Mouse (Mus musculus) forebrain, postnatal 0 days (tissue): Measurements from ENCODE around the gene Zbtb12. TPM values are rescaled to one million over a fixed set of nuclear protein-coding genes. Genes with fewer than 3 reads are reported as not detected.

Experiments used
- ATAC-seq: fragments of 200-750 bp; cut with Nextera tagmentation; 2 replicates; pipeline ENCODE4 v1.8.0; 2017; ENCODE audit warnings: mild to moderate bottlenecking, moderate library complexity
- DNase-seq: peaks from one replicate; pipeline ENCODE4 v3.0.0-alpha.2; 2015
- H3K27ac ChIP-seq: fragments of 300-500 bp; sonication (generic); 2 replicates; pipeline ENCODE4 v1.5.1; 2014; ENCODE audit warnings: low read depth, mild to moderate bottlenecking, antibody characterized with exemption, low read length, moderate library complexity, mixed read lengths
- H3K27me3 ChIP-seq: fragments of 300-500 bp; sonication (generic); 2 replicates; pipeline ENCODE4 v1.6.1; 2014; ENCODE audit warnings: mild to moderate bottlenecking, low read length, mixed read lengths; ENCODE audit not compliant: insufficient read depth
- H3K36me3 ChIP-seq: fragments of 300-500 bp; sonication (generic); 2 replicates; pipeline ENCODE4 v1.6.1; 2014; ENCODE audit warnings: mild to moderate bottlenecking, moderate library complexity; ENCODE audit not compliant: insufficient read depth
- H3K4me1 ChIP-seq: fragments of 300-500 bp; sonication (generic); 2 replicates; pipeline ENCODE4 v1.6.1; 2014; ENCODE audit warnings: antibody characterized with exemption; ENCODE audit not compliant: insufficient read depth
- H3K4me2 ChIP-seq: fragments of 300-500 bp; sonication (generic); 2 replicates; pipeline ENCODE4 v1.6.1; 2014; ENCODE audit warnings: low read depth, mild to moderate bottlenecking, moderate library complexity
- H3K4me3 ChIP-seq: fragments of 300-500 bp; sonication (generic); 2 replicates; pipeline ENCODE4 v1.5.1; 2014; ENCODE audit warnings: low read depth, low read length, mixed read lengths
- H3K9ac ChIP-seq: fragments of 300-500 bp; sonication (generic); 2 replicates; pipeline ENCODE4 v1.6.1; 2014; ENCODE audit warnings: mild to moderate bottlenecking
- H3K9me3 ChIP-seq: fragments of 300-500 bp; sonication (generic); 2 replicates; pipeline ENCODE4 v1.6.1; 2016; ENCODE audit warnings: low read length
- CTCF ChIP-seq: sonication (generic); IDR thresholded peaks from 2 replicates; pipeline ENCODE4 v1.5.1; 2016; ENCODE audit warnings: antibody characterized with exemption, control low read depth, low read depth
- WGBS: fragments of 180-500 bp; shearing (Covaris S2); extraction: QIAGEN DNeasy Blood & Tissue Kit; methylation state at CpG from one replicate; pipeline ENCODE4 v1.1.7; 2014; 5-methylcytosine and 5-hydroxymethylcytosine counted together
- polyA plus RNA-seq: library from polyadenylated mRNA; unstranded; fragments of >200 nt; fragmentation: Nextera tagmentation; extraction: Ambion mirVana; gene quantifications from 2 replicates; pipeline ENCODE4 v1.2.1, GENCODE M21; 2015
- total RNA-seq: library from RNA; depleted of rRNA; stranded (reverse); fragments of >200 nt; gene quantifications from 2 replicates; pipeline ENCODE4 v1.2.3, GENCODE M21; 2014

Zbtb12 gene
- total and polyA plus RNA-seq, 2 experiments from 2014 or later, result 7.7 to 32.6 TPM

DNA sequence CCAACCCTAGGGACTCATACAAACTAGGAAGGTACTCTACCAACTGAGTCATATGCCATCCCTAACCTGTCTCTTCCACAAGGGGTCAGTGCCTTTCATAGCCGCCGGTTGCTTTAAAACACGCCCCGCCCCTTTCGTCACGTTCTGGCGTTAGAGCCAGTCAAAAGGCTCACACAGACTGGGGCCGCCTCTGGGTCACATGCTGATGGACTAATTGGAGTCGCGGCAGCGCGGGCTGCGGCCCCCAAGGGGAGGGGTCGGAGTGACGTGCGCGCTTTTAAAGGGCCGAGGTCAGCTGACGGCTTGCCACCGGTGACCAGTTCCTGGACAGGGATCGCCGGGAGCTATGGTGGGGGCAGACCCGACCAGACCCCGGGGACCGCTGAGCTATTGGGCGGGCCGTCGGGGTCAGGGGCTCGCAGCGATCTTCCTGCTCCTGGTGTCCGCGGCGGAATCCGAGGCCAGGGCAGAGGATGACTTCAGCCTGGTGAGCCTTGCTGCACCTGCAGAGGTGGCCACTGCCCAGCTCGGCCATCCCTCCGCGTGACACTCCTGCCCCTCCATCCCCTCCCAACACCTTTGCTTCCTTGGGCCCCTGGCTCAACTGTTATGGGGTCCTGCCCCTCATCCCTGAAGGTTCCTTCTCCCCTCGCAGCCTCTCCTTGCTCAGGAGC is 51.9 kb downstream of the Zbtb12 start, which contains the start of gene Neu1:
TSS of gene Neu1 (plus strand) at position 193 of the 674 bp plus-strand sequence.
- Histone ChIP-seq H3K9me3 (no peaks in the 10 kb centered on the region), H3K4me1 (peaks cover 7% of the 10 kb centered on the region), H3K27me3 (no peaks in the 10 kb centered on the region), H3K4me3 (peak within 1 kb of the TSS; percentile 87), H3K27ac (peak within 1 kb of the TSS; percentile 67), H3K9ac (peak within 1 kb of the TSS; percentile 88), H3K36me3 (peaks cover 20% of the 10 kb centered on the region), H3K4me2 (peak within 1 kb of the TSS; percentile 99)
- 1% methylated on average over 38 of the region's 38 CpGs for WGBS
- TF ChIP-seq CTCF, result peak; percentile 83
- ATAC-seq, result peak; percentile 99
- DNase-seq, result peak; percentile 98

DNA sequence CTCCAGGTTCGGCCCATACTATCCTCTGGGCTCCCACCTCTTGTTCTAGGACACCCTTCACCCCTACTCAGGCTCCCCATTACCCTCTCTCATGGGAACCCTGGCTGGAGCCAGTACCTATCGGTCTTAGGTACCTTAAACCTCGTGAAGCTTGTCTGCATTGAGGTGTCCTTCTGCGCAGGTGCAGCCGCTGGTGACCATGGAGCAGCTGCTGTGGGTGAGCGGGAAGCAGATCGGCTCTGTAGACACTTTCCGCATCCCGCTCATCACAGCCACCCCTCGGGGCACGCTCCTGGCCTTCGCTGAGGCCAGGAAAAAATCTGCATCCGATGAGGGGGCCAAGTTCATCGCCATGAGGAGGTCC is 52.4 kb downstream of the Zbtb12 start:
- 11% methylated on average over 14 of the region's 14 CpGs for WGBS
- H3K4me3 ChIP-seq, result peak overlapping the region; percentile 87
- no peaks in the 10 kb centered on the region for H3K9me3 ChIP-seq
- H3K9ac ChIP-seq, result peak overlapping the region; percentile 88
- DNase-seq (peak; percentile 38), ATAC-seq (peak; percentile 5)
- H3K27me3 ChIP-seq, result no peaks in the 10 kb centered on the region
- peaks cover 20% of the 10 kb centered on the region for H3K36me3 ChIP-seq
- no peak for TF ChIP-seq CTCF
- peak overlapping the region; percentile 99 for H3K4me2 ChIP-seq
- H3K27ac ChIP-seq, result peak overlapping the region; percentile 67
- H3K4me1 ChIP-seq, result peaks cover 7% of the 10 kb centered on the region

DNA sequence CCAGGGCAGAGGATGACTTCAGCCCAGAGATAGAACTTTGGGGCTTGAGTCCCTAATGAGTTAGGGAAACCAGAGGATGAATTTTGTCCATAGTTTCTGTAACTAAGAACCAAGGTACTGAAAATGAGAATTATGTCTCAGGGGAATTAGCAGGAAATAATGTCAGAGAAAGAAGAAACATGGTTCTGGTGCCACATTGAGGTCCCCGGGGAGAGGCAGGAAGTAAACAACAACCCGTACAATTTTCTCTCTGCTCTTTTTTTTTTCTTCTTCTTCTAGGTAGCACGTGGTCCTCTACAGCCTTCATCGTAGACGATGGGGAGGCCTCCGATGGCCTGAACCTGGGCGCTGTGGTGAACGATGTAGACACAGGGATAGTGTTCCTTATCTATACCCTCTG is 53.0 kb downstream of the Zbtb12 start:
- DNase-seq, result no peak
- Histone ChIP-seq H3K36me3 (peaks cover 20% of the 10 kb centered on the region), H3K9ac (peak overlapping the region; percentile 88), H3K27ac (no peak overlapping the region), H3K4me1 (peaks cover 7% of the 10 kb centered on the region), H3K9me3 (no peaks in the 10 kb centered on the region), H3K4me3 (peak overlapping the region; percentile 87), H3K4me2 (peak overlapping the region; percentile 99), H3K27me3 (no peaks in the 10 kb centered on the region)
- no peak for TF ChIP-seq CTCF
- 91% methylated on average over 8 of the region's 8 CpGs for WGBS
- no peak for ATAC-seq

- Histone ChIP-seq H3K4me2 (no peak overlapping the region), H3K27ac (no peak overlapping the region)
- no peak for ATAC-seq
Measured at GRCm38 (mm10) chr17:34934031-34934430, 54.7 kb downstream of the Zbtb12 start.

GRCm38 (mm10) chr17:34934830-34935229 is 55.5 kb downstream of the Zbtb12 start:
- Histone ChIP-seq H3K9ac (no peak overlapping the region), H3K4me1 (peaks cover 7% of the 10 kb centered on the region), H3K27ac (no peak overlapping the region), H3K4me2 (no peak overlapping the region), H3K9me3 (no peaks in the 10 kb centered on the region), H3K36me3 (peaks cover 20% of the 10 kb centered on the region), H3K4me3 (no peak overlapping the region), H3K27me3 (no peaks in the 10 kb centered on the region)
- no peak for DNase-seq
- ATAC-seq, result no peak
- WGBS, result 59% methylated on average over 8 of the region's 8 CpGs
- TF ChIP-seq CTCF, result no peak

More at GRCm38 (mm10) chr17:34934031-34934430, 54.7 kb downstream of the Zbtb12 start:
- no peak for TF ChIP-seq CTCF
- Histone ChIP-seq H3K4me1 (peaks cover 7% of the 10 kb centered on the region), H3K27me3 (no peaks in the 10 kb centered on the region), H3K36me3 (peaks cover 20% of the 10 kb centered on the region), H3K9ac (no peak overlapping the region), H3K4me3 (no peak overlapping the region), H3K9me3 (no peaks in the 10 kb centered on the region)
- no peak for DNase-seq
- WGBS, result 75% methylated on average over 24 of the region's 24 CpGs

- H3K36me3 ChIP-seq, result peaks cover 20% of the 10 kb centered on the region
- DNase-seq (no peak), ATAC-seq (no peak)
- H3K9me3 ChIP-seq, result no peaks in the 10 kb centered on the region
- no peak overlapping the region for H3K27ac ChIP-seq
- no peak for TF ChIP-seq CTCF
- no peak overlapping the region for H3K4me2 ChIP-seq
- H3K4me3 ChIP-seq, result no peak overlapping the region
- no peaks in the 10 kb centered on the region for H3K4me1 ChIP-seq
- 85% methylated on average over 6 of the region's 6 CpGs for WGBS
- H3K27me3 ChIP-seq, result no peaks in the 10 kb centered on the region
- no peak overlapping the region for H3K9ac ChIP-seq
Measured at GRCm38 (mm10) chr17:34937960-34938505, 58.8 kb downstream of the Zbtb12 start.

DNA sequence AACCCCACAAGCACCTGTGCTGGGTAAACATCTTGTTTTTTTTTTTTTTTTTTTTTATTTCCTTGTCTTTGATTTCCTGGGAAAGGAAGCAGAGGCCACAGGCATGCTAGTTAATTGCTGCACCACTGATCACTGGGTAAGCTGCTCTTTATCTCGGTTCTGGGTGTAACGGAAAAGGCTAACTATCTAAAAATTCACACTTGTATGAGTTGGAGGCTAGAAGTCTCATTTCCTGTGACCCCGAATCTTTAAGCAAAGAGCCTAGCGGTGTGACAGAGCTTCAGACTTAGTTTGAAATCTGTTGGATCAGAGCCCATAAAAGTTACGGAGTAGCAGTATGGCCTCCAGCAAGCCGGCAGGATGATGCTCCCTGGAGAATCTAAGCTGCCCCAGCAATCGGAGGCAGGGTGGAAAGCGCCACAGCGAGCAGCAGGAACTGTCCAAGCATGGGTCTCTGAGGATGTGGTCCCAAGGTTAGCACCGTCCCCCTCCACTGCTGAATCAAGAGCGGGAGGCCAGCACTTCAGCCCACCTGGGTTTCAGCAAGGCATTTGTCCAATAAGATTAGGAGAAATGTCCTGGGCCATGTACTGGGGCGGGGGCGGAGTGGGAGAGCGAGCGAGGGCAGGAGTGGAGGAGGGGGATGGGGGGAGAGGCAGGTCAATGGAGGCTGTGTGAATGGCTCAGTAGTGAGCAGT is 62.2 kb downstream of the Zbtb12 start:
- no peak for TF ChIP-seq CTCF
- no peak for ATAC-seq
- Histone ChIP-seq H3K9me3 (no peaks in the 10 kb centered on the region), H3K4me3 (0 out of 2 replicates have a peak overlapping the region, but pooled peaks have one; percentile 1), H3K27me3 (no peaks in the 10 kb centered on the region), H3K27ac (no peak overlapping the region), H3K4me2 (peak overlapping the region; percentile 30; the same call in 1 of the 2 replicates), H3K4me1 (no peaks in the 10 kb centered on the region), H3K9ac (no peak overlapping the region), H3K36me3 (no peaks in the 10 kb centered on the region)
- 5% methylated on average over 15 of the region's 15 CpGs for WGBS
- no peak for DNase-seq
